In genomic region chr9:72530824-72531223, GRCm38 (mm10) we compare ENCODE assay signal across 8 mouse cellular contexts. TPM values are rescaled to one million over a fixed set of nuclear protein-coding genes. Genes with fewer than 3 reads are reported as not detected.
DNase-seq lines count a peak whose midpoint lies in the region; ATAC-seq lines count a peak whose summit lies in the region.

No protein-coding gene starts in this region.

- WGBS in hindbrain, embryonic 10.5 days: 38% methylated on average over 4 of the region's 4 CpGs
- 30% methylated on average over 4 of the region's 4 CpGs for WGBS in limb, embryonic 11.5 days
- WGBS in neural tube, embryonic 12.5 days: 34% methylated on average over 4 of the region's 4 CpGs

- peak overlapping the region; percentile 97 for H3K4me3 ChIP-seq in hindbrain, embryonic 10.5 days
- peak overlapping the region; percentile 79 for H3K4me3 ChIP-seq in limb, embryonic 11.5 days (ENCODE audit: low read depth, low read length)
- peak overlapping the region; percentile 85 for H3K4me3 ChIP-seq in neural tube, embryonic 12.5 days

- no peaks in the 10 kb centered on the region for H3K36me3 ChIP-seq in hindbrain, embryonic 10.5 days
- H3K36me3 ChIP-seq in limb, embryonic 11.5 days (ENCODE audit: control insufficient read depth, insufficient read depth, low read length): no peaks in the 10 kb centered on the region
- no peaks in the 10 kb centered on the region for H3K36me3 ChIP-seq in neural tube, embryonic 12.5 days

- H3K27me3 ChIP-seq in hindbrain, embryonic 10.5 days (ENCODE audit: insufficient read depth, poor library complexity, severe bottlenecking): no peaks in the 10 kb centered on the region
- no peaks in the 10 kb centered on the region for H3K27me3 ChIP-seq in limb, embryonic 11.5 days (ENCODE audit: control insufficient read depth, insufficient read depth, low read length)
- H3K27me3 ChIP-seq in neural tube, embryonic 12.5 days (replicated peaks): no peaks in the 10 kb centered on the region

- H3K4me1 ChIP-seq in hindbrain, embryonic 10.5 days (replicated peaks): peaks cover 36% of the 10 kb centered on the region
- peaks cover 5% of the 10 kb centered on the region; the same call in 1 of the 2 replicates for H3K4me1 ChIP-seq in limb, embryonic 11.5 days (ENCODE audit: control insufficient read depth, insufficient read depth, low read length)
- peaks cover 11% of the 10 kb centered on the region for H3K4me1 ChIP-seq in neural tube, embryonic 12.5 days

- H3K9ac ChIP-seq in limb, embryonic 11.5 days (ENCODE audit: low read length): no peak overlapping the region
- peak overlapping the region; percentile 96 for H3K9ac ChIP-seq in neural tube, embryonic 12.5 days

- DNase-seq in adrenal gland, adult 8-10 months: peak; percentile 12
- no peak for DNase-seq in adrenal gland, postnatal 14 days
- DNase-seq in 3T3-L1 (ENCODE audit: low read depth, low spot score): peak; percentile 67
- peak; percentile 26 for DNase-seq in fat pad, adult 2 months (ENCODE audit: extremely low read depth, low read depth, low spot score)
- DNase-seq in hindbrain, embryonic 10.5 days (ENCODE audit: low spot score): no peak
- no peak for DNase-seq in limb, embryonic 11.5 days (ENCODE audit: low spot score)

- peak overlapping the region; percentile 74 for H3K4me2 ChIP-seq in limb, embryonic 11.5 days (ENCODE audit: low read depth, severe bottlenecking)
- peak overlapping the region; percentile 68 for H3K4me2 ChIP-seq in neural tube, embryonic 12.5 days (replicated peaks)

- peak overlapping the region; percentile 99 for H3K27ac ChIP-seq in hindbrain, embryonic 10.5 days
- peak overlapping the region; percentile 98 for H3K27ac ChIP-seq in limb, embryonic 11.5 days (replicated peaks; ENCODE audit: low read depth, low read length)
- peak overlapping the region; percentile 99 for H3K27ac ChIP-seq in neural tube, embryonic 12.5 days

- no peak; the same call in 1 of the 2 replicates for ATAC-seq in limb, embryonic 11.5 days (ENCODE audit: insufficient number of reproducible peaks, low FRiP score, low TSS enrichment, low read depth)
- ATAC-seq in neural tube, embryonic 12.5 days (ENCODE audit: low FRiP score, low read depth): peak; percentile 3; the same call in 1 of the 2 replicates
- ATAC-seq in megakaryocyte progenitor cell, adult 5-6 weeks (replicated peaks; ENCODE audit: poor library complexity): no peak

- H3K9me3 ChIP-seq in hindbrain, embryonic 10.5 days: no peaks in the 10 kb centered on the region
- no peaks in the 10 kb centered on the region for H3K9me3 ChIP-seq in limb, embryonic 11.5 days (ENCODE audit: control insufficient read depth, low read length)
- no peaks in the 10 kb centered on the region for H3K9me3 ChIP-seq in neural tube, embryonic 12.5 days

RNA-seq across cellular contexts. Expression of gene Rfx7, which starts 1.2 kb away (rescaled TPM):
- 10 to 100 TPM; 20.0 to 28.9 (median 23.8) TPM for total RNA-seq in adrenal gland, adult 8-10 months (2022)
- total RNA-seq in adrenal gland, postnatal 14 days (2021): 22.4 and 26.7 TPM in 2 replicates
- polyA plus RNA-seq in hindbrain, embryonic 10.5 days (2016; fragmentation: Nextera tagmentation; extraction: Ambion mirVana): 14.3 and 14.7 TPM in 2 replicates
- polyA plus RNA-seq in limb, embryonic 11.5 days (2014; fragmentation: Nextera tagmentation; extraction: Ambion mirVana): 18.4 and 19.8 TPM in 2 replicates
- 17.4 and 20.8 TPM in 2 replicates for polyA plus RNA-seq in neural tube, embryonic 12.5 days (2016; fragmentation: Nextera tagmentation; extraction: Ambion mirVana)
- 93.5 and 101 TPM in 2 replicates for total RNA-seq in megakaryocyte progenitor cell, adult 5-6 weeks (2015)
- total RNA-seq in megakaryocyte progenitor cell, adult 5-6 weeks (2017): 21.9 and 23.9 TPM in 2 replicates

RNA-seq across cellular contexts. Expression of gene Tex9, which starts 38.8 kb away (rescaled TPM):
- 10 to 100 TPM in 2 of 4 experiments, 1 to 10 TPM in 2; 3.9 to 20.1 (median 11.7) TPM for total RNA-seq in adrenal gland, adult 8-10 months (2022)
- 6.7 and 8.6 TPM in 2 replicates for total RNA-seq in adrenal gland, postnatal 14 days (2021)
- 47.0 and 66.3 TPM in 2 replicates for polyA plus RNA-seq in hindbrain, embryonic 10.5 days (2016; fragmentation: Nextera tagmentation; extraction: Ambion mirVana)
- polyA plus RNA-seq in limb, embryonic 11.5 days (2014; fragmentation: Nextera tagmentation; extraction: Ambion mirVana): 53.8 and 55.7 TPM in 2 replicates
- polyA plus RNA-seq in neural tube, embryonic 12.5 days (2016; fragmentation: Nextera tagmentation; extraction: Ambion mirVana): 46.5 and 48.7 TPM in 2 replicates
- 8.8 and 17.7 TPM in 2 replicates for total RNA-seq in megakaryocyte progenitor cell, adult 5-6 weeks (2015)
- total RNA-seq in megakaryocyte progenitor cell, adult 5-6 weeks (2017): 23.1 and 38.9 TPM in 2 replicates

Comparison
In these comparisons a context has a peak if more than half of its experiments do, and no peak if none do; other contexts are left out.
1. DNase-seq: peak in adrenal gland, adult 8-10 months (single experiment), 3T3-L1 (single experiment) and fat pad, adult 2 months (single experiment); none in adrenal gland, postnatal 14 days (single experiment), hindbrain, embryonic 10.5 days (single experiment) and limb, embryonic 11.5 days (single experiment).
2. Peak in every context shown above with its lines, with median percentiles within 50 percentile points of each other: H3K27ac ChIP-seq and H3K4me3 ChIP-seq.